Mouse (Mus musculus) sigmoid colon, adult 10 weeks (tissue): ENCODE data around the gene Thbd. TPM values are rescaled to one million over a fixed set of nuclear protein-coding genes. Genes with fewer than 3 reads are reported as not detected.

Experiments
- polyA plus RNA-seq: library from polyadenylated mRNA; stranded (reverse); fragments of 350-450 nt; fragmentation: Illumina TruSeq; extraction: RNeasy Lipid Tissue Mini Kit (QIAGEN cat#74804); gene quantifications from one replicate; pipeline ENCODE4 v1.2.3, GENCODE M21; 2014; ENCODE audit warnings: low read depth, low replicate concordance

Thbd gene
- polyA plus RNA-seq = 43.1 TPM

DNA sequence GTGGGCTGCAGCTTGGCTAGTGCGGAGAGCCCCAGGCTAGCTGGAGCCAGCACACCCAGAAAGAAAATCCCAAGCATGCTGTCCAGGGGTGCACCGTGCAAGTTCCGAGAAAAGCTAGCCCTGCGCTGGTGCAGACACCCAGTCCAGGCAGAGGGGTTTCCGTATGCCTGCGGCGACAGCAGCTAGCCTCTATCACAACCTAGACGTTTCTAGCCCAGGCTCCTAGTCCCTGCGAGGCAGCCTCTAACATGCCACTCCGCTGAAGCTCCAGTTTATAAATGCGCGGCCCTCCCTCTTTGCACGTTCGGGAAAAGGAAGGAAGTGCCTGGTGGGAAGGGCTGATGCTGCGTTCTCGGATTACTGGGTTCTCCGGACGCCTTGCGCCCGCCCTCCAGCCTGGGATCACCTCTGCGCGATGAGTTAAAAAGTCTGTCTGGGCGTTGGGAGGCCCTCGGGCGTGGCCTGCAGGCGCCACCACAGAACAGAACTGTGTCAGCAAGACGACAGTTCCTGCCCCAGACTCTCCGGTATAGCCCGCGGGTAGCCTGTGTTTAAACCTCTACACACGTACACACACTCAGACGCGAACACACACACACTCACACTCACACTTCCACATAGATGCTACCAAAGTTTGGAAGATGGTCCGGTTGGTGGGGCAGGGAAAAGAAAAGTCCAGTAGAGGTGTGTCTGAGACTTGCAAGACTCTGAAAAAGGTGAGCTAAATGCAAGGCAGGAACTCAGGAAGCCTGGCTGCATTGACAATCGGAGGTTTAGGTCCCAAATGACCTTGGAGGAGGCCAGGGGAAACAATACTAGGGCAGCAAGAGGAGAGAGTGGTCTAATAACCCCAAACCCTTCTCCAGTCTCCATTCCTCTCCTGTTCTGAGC lies at the start of gene Thbd:
Gene Thbd, minus strand, starts transcription at position 319 of the 891 bp plus-strand sequence.

DNA sequence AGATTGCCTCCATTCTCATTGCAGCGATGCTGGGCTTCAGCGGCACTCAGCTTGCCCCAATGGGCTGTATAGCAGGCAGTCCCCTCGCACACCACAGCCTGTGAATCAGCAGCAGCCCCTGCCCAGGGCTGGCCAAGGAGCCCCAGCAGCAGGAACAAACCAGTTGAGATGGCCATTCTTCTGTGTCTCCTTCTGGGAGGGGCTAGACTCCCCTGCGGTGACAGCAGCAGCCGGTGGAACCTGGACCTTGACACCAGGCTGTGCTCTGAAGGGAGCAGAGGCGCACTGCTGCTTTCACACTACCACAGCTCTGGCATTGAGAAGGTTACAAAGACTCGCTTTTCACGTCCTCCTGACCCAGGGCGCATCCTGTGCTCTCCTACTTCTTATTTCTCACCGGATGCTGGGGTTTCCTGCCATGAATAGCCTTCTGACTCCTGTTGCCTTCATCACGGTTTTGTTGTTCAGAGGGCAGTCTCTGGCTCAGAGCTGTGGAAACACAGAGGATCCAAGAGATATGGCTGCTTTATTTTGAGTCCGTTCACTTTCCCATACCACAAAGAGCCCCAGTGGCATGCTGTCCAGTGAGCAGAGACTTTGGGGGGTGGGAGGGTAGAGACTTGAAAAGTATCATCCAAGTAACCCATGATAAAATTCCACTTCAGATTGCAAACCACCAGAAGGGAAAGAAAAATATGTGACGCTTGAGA lies 35.4 kb upstream of the Thbd start, which contains the start of gene Cd93:
Gene Cd93, minus strand, starts transcription at position 315 of the 710 bp plus-strand sequence.

DNA sequence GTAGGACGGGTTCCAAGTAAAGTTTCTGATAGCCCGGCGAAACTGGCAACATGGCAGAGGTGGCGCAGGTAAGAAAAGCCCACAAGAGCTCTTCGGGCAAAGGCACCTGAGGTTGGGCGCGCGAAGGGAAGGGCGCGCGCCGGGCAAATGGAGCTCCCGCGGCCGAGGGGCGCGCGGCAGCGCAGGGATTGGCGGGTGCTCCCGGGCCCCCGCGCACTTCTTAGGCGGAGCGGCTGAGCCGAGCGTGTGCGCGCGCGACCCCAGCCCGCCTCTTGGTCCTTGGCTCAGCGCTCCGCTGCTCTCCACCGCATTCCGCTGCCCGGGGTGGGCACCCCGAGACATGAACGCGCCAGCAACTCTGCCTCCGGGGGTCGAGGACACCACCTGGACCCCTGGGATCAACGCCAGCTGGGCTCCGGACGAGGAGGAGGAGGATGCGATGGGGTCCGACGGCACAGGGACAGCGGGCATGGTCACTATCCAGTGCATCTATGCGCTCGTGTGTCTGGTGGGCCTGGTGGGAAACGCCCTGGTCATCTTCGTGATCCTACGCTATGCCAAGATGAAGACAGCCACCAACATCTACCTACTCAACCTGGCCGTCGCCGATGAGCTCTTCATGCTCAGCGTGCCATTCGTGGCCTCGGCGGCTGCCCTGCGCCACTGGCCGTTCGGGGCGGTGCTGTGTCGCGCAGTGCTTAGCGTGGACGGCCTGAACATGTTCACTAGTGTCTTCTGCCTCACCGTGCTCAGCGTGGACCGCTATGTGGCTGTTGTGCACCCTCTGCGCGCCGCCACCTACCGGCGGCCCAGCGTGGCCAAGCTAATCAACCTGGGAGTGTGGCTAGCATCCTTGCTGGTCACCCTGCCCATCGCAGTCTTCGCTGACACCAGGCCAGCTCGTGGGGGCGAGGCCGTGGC lies 12.6 kb downstream of the Thbd start, which contains the start of gene Sstr4:
Gene Sstr4, plus strand, starts transcription at position 214 of the 921 bp plus-strand sequence.

Other genes starting within 250 kb of the Thbd start
- gene Sstr4, start 12.8 kb downstream of the Thbd start, polyA plus RNA-seq = not detected
- 17.2 TPM for gene Cd93, start 35.4 kb upstream of the Thbd start, polyA plus RNA-seq